Mouse (Mus musculus): ENCODE measurements around the gene Gtf3c5.

DNA sequence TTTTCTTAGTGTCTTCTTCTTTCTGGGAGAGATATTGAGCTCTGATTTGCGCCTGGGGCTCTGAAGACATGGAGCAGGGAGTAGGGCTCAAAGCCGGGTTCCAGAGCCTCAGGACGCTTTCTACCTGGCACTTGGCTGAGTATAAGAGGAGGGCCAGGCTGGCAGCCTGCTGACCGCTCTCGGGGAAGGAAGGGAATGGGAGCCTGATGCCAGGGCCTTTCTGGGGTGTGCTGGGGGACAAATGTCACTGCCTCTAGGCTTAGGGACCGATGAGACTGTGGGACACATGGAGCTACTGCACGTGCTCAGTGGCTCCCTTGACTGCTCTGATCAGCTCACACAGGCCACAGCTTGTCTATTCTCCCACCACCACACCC is 55.2 kb downstream of the Gtf3c5 start:
- TF ChIP-seq POU5F1 (IDR thresholded peaks at IDR 0.05; ENCODE audit: borderline replicate concordance, low read length) (no peak), CTCF (conservative IDR thresholded peaks at IDR 0.05; ENCODE audit: low read length) (no peak), NANOG (IDR thresholded peaks at IDR 0.05; ENCODE audit: borderline replicate concordance, low read length) (no peak)
